Mouse (Mus musculus) spleen, adult 2 months (tissue): Measurements from ENCODE around the gene Acp7.

Source experiments
- CTCF ChIP-seq: fragments of 200-500 bp; IDR thresholded peaks from 2 replicates; pipeline ENCODE4 v1.5.1; 2011; ENCODE audit warnings: mild to moderate bottlenecking, inconsistent platforms; ENCODE audit not compliant: insufficient read depth, insufficient read length, insufficient replicate concordance; ENCODE audit errors: extremely low read depth
- POLR2A ChIP-seq: fragments of 200-500 bp; IDR thresholded peaks from 2 replicates; pipeline ENCODE4 v1.6.1; 2011; ENCODE audit warnings: low read depth, low read length, inconsistent platforms

DNA sequence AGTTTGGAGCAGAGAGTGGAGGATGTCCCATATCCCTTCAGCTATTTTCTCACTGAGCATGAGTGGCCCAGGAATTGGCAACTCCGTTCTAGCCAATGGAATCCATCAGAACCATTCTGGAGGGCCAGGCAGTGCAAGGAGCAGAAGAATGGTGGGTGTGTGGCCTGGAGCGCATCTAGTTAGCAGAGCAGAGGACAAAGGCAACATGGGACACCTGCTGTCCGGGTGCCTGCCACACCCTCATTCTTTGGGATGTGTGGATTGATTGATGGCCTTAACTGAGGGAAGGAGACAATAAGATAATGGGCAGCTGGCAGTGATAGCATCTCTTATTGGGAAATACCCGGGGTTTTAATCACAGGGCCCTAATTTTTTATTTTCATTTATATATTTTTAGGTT lies 25.3 kb upstream of the Acp7 start:
- no peak for TF ChIP-seq POLR2A
- no peak for TF ChIP-seq CTCF
